Mouse (Mus musculus) hindbrain, embryonic 15.5 days (tissue): ENCODE results near the gene Lrrk2. TPM values are rescaled to one million over a fixed set of nuclear protein-coding genes. Genes with fewer than 3 reads are reported as not detected.

ENCODE experiments used
- ATAC-seq: fragments of 200-750 bp; cut with Nextera tagmentation; 2 replicates; pipeline ENCODE4 v1.8.0; 2017; ENCODE audit warnings: low read depth, moderate number of reproducible peaks, moderate TSS enrichment; ENCODE audit not compliant: low FRiP score
- H3K27ac ChIP-seq: fragments of 300-500 bp; sonication (generic); replicated peaks from 2 replicates; pipeline ENCODE4 v1.5.1; 2015; ENCODE audit warnings: mild to moderate bottlenecking, inconsistent platforms
- H3K27me3 ChIP-seq: fragments of 300-500 bp; sonication (generic); 2 replicates; pipeline ENCODE4 v1.6.1; 2015; ENCODE audit warnings: control low read depth, inconsistent platforms
- H3K36me3 ChIP-seq: fragments of 300-500 bp; sonication (generic); 2 replicates; pipeline ENCODE4 v1.6.1; 2015; ENCODE audit warnings: control low read depth, inconsistent platforms
- H3K4me1 ChIP-seq: fragments of 300-500 bp; sonication (generic); replicated peaks from 2 replicates; pipeline ENCODE4 v1.6.1; 2015; ENCODE audit warnings: control low read depth, inconsistent platforms
- H3K4me2 ChIP-seq: fragments of 300-500 bp; sonication (generic); 2 replicates; pipeline ENCODE4 v1.6.1; 2015; ENCODE audit warnings: moderate library complexity, mild to moderate bottlenecking, inconsistent platforms
- H3K4me3 ChIP-seq: fragments of 300-500 bp; sonication (generic); 2 replicates; pipeline ENCODE4 v1.5.1; 2015; ENCODE audit warnings: mild to moderate bottlenecking, inconsistent platforms
- H3K9ac ChIP-seq: fragments of 300-500 bp; sonication (generic); 2 replicates; pipeline ENCODE4 v1.6.1; 2015; ENCODE audit warnings: inconsistent platforms
- H3K9me3 ChIP-seq: fragments of 300-500 bp; sonication (generic); 2 replicates; pipeline ENCODE4 v1.6.1; 2016; ENCODE audit warnings: control low read depth, inconsistent platforms
- WGBS: fragments of 180-500 bp; shearing (Covaris S2); methylation state at CpG from one replicate; pipeline ENCODE4 v1.1.7; 2015; 5-methylcytosine and 5-hydroxymethylcytosine counted together
- polyA plus RNA-seq: library from polyadenylated mRNA; unstranded; fragments of >200 nt; fragmentation: Nextera tagmentation; extraction: Ambion mirVana; gene quantifications from 2 replicates; pipeline ENCODE4 v1.2.1, GENCODE M21; 2015

The Lrrk2 gene
- 2.0 and 2.4 TPM in 2 replicates for polyA plus RNA-seq

DNA sequence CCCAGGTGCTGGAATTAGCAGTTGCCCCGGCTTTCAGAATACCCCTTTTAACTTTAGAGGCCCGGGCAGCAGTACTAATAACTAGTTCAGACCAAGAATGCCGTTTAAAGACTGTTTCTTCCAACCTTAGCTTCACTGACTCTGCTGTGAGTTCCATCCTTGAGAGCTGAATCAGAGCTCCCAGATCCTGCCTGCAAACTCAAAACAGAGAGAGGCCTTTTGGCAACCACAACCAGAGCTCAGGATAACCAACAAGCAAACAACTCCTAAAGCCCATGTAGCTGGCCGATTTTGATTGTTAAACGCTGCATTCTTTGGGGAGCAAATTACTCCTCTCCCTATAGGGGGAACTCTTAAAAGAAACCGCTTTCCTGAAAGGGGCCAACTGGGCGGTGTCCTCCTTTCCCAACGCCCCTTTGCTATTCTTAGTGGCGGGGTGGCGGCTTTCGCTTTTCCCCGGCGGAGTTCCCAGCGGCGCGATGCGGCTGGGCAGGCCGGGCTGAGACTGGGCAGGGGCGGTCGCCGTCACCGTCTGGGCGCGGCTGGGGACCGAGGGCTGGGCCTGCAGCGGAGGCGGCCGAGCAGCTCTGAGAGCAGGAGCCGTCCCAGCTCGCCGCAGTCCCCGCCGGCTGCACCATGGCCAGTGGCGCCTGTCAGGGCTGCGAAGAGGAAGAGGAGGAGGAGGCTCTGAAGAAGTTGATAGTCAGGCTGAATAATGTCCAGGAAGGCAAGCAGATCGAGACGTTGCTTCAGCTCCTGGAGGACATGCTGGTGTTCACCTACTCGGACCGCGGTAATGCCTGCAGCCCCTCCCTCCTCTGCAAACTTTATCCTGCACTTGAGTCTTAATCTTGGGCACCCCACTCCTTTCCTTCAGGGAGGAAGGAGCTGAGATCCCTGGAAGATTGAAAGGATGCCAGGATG lies at the start of gene Lrrk2:
Lrrk2 (plus strand) TSS at position 531 of the 924 bp plus-strand sequence.
- 0 out of 2 replicates have a peak, but pooled peaks cover 4% of the 10 kb centered on the region for H3K4me1 ChIP-seq
- no peaks in the 10 kb centered on the region for H3K27me3 ChIP-seq
- peak within 1 kb of the TSS; percentile 44 for H3K4me3 ChIP-seq
- peak within 1 kb of the TSS; percentile 42 for H3K9ac ChIP-seq
- H3K36me3 ChIP-seq = no peaks in the 10 kb centered on the region
- 3% methylated on average over 40 of the region's 40 CpGs for WGBS
- H3K4me2 ChIP-seq = peak within 1 kb of the TSS; percentile 58
- ATAC-seq = peak; percentile 96
- no peaks in the 10 kb centered on the region for H3K9me3 ChIP-seq
- 0 out of 2 replicates have a peak within 1 kb of the TSS, but pooled peaks have one; percentile 6 for H3K27ac ChIP-seq

DNA sequence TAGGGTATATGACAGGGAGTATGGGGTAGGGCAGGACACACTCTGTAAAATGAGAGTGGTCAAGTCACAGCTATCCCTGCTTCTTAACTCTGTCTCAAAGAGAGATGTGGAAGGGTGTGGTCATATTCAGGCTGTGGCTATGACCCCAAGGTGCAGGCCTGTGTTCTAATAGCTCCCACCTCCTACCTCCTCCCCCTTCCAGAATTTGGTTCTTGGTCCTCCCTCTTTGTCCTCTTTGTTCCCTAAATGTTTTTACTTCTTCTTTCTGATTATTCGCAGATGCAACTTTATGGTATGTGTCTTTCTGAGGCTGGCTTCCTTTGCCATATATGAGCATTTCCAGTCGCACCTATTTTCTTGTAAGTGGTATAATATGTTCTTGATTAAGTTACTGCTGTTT lies 48.5 kb upstream of the Lrrk2 start:
- no peak overlapping the region for H3K9ac ChIP-seq
- H3K27me3 ChIP-seq = no peaks in the 10 kb centered on the region
- no peaks in the 10 kb centered on the region for H3K36me3 ChIP-seq
- no peak overlapping the region for H3K27ac ChIP-seq
- H3K4me1 ChIP-seq = no peaks in the 10 kb centered on the region
- WGBS = 97% methylated on average over 2 of the region's 2 CpGs
- H3K4me2 ChIP-seq = no peak overlapping the region
- no peak for ATAC-seq
- no peaks in the 10 kb centered on the region for H3K9me3 ChIP-seq
- H3K4me3 ChIP-seq = no peak overlapping the region

DNA sequence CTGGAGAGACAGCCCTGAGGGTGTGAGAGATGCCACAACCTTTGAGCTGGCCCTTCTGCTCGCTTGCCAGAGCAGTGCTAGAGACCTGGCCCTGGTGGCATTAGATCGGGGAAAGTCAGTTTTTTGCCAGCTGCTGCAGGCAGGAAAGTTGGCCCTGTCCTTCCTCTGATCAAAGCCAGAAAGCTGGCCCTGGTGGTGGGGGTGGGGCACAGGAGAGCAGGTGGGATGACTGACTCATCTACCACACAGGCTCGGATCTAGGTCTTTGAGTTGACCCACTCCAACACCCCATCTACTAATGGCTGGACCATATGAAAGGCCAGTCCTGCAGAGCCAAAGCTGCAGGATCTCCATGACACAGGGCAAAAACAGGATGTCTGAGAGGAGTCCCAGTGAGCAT lies 43.8 kb upstream of the Lrrk2 start:
- 89% methylated on average over 3 of the region's 3 CpGs for WGBS
- Histone ChIP-seq H3K4me2 (no peak overlapping the region), H3K36me3 (no peaks in the 10 kb centered on the region), H3K27me3 (no peaks in the 10 kb centered on the region), H3K27ac (no peak overlapping the region), H3K4me1 (no peaks in the 10 kb centered on the region), H3K4me3 (no peak overlapping the region), H3K9me3 (no peaks in the 10 kb centered on the region), H3K9ac (no peak overlapping the region)
- no peak for ATAC-seq

DNA sequence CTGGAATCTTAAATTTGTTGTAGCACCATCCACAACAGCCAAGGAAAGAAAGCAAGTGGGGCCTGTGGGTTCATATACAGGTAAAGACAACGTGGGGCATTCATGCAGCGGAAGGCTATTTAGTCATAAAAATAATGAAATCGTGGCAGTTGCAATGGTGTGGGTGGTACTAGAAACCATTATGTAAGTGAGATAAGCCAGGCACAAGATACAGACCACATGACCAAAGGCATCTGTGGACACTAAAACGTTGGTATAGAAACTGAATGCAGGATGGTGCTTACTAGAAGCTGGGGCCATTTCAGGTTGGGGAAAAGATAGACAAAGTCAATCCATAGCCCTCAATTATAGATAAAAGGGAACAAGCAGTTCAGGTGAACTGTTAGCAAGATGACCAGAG lies 40.5 kb upstream of the Lrrk2 start:
- H3K36me3 ChIP-seq = no peaks in the 10 kb centered on the region
- H3K9me3 ChIP-seq = no peaks in the 10 kb centered on the region
- no peak overlapping the region for H3K4me2 ChIP-seq
- H3K27ac ChIP-seq = no peak overlapping the region
- no peaks in the 10 kb centered on the region for H3K27me3 ChIP-seq
- 86% methylated on average over 4 of the region's 4 CpGs for WGBS
- no peak overlapping the region for H3K9ac ChIP-seq
- no peaks in the 10 kb centered on the region for H3K4me1 ChIP-seq
- ATAC-seq = no peak
- no peak overlapping the region for H3K4me3 ChIP-seq

DNA sequence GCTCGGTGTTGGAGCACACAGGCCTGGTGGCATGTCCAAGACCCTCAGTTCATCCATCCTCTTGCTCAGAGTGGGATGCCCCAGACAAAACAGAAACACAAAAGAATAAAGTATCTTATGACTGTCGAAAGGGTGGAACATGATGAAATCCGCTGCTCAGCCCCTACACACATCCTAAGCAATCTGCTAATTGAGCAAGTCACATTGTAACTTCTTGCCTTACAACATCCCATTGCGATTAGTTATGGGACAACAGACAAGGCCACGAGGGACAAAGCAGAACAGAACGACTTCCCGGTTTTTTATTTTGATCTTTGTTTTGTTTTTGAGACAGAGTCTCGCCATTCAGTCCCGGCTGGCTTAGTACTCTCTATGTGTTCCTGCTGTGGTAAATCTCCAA lies 39.9 kb upstream of the Lrrk2 start:
- no peak overlapping the region for H3K4me2 ChIP-seq
- H3K9ac ChIP-seq = no peak overlapping the region
- no peak overlapping the region for H3K27ac ChIP-seq
- 82% methylated on average over 9 of the region's 9 CpGs for WGBS
- no peaks in the 10 kb centered on the region for H3K4me1 ChIP-seq
- no peaks in the 10 kb centered on the region for H3K9me3 ChIP-seq
- H3K36me3 ChIP-seq = no peaks in the 10 kb centered on the region
- H3K4me3 ChIP-seq = no peak overlapping the region
- H3K27me3 ChIP-seq = no peaks in the 10 kb centered on the region
- no peak for ATAC-seq

DNA sequence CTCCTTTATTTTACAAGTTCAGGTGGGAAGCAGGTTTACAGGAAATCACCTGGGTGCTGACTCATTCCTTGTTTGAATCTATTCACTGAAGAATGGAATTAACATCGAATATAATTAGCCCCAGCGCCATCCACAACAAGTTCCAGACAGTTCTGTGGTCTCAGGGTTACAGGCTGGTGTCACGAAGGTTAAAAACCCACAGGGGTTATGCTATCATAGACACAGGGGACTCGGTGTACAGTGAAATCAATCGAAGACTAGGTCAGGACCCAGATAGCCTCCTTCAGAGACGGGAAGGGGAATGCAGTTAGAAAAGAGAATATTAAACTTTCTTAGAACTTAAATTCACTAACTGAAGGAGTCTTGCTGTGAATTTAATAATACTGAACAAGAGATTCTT lies 39.2 kb upstream of the Lrrk2 start:
- WGBS = 68% methylated on average over 6 of the region's 6 CpGs
- Histone ChIP-seq H3K4me2 (no peak overlapping the region), H3K9ac (no peak overlapping the region), H3K4me3 (no peak overlapping the region), H3K36me3 (no peaks in the 10 kb centered on the region), H3K9me3 (no peaks in the 10 kb centered on the region), H3K27me3 (no peaks in the 10 kb centered on the region), H3K27ac (no peak overlapping the region), H3K4me1 (no peaks in the 10 kb centered on the region)
- ATAC-seq = no peak

DNA sequence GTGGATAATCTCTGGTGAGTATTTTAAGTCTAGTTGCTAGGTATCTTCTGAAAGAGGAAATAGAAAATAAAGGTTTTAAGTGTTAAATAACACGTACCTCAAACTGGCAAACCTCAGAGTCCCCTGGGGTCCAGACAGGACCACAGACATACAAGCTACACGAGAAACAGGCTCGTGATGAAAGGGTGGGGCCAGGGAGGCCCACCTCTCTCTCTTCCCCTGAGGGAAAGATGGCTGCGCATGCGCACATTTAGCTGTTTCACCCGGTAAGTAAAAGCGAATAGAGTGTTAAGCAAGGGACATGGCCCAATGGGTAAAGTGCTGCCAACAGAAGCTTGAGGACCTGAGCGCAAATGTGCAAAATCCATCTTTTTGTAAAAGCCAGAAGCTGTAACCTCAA lies 38.7 kb upstream of the Lrrk2 start:
- Histone ChIP-seq H3K27ac (no peak overlapping the region), H3K9ac (no peak overlapping the region), H3K36me3 (no peaks in the 10 kb centered on the region), H3K4me2 (no peak overlapping the region), H3K27me3 (no peaks in the 10 kb centered on the region), H3K4me1 (no peaks in the 10 kb centered on the region), H3K4me3 (no peak overlapping the region), H3K9me3 (no peaks in the 10 kb centered on the region)
- ATAC-seq = no peak
- WGBS = 73% methylated on average over 8 of the region's 8 CpGs

DNA sequence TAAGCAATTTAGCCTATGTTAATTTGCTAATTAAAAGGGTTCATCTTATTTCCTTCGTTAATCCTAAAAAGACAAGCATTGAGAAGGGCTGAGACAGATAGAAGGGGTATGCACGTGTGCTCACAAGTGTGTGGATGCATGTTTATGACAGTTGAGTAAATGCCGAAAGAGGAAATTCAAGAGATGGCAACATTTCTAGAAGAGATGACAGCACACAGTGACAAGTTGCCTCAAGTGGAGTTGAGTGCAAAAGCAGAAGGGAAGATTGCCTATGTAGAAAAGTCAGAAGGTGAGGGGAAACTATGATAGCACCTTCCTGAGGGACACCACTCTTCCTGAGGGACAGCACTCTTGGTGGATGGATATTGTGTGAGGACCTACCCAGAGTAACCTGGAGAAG lies 31.3 kb upstream of the Lrrk2 start:
- H3K4me2 ChIP-seq = no peak overlapping the region
- H3K9ac ChIP-seq = no peak overlapping the region
- 84% methylated on average over 3 of the region's 3 CpGs for WGBS
- no peaks in the 10 kb centered on the region for H3K36me3 ChIP-seq
- H3K27ac ChIP-seq = no peak overlapping the region
- no peak for ATAC-seq
- H3K4me1 ChIP-seq = no peaks in the 10 kb centered on the region
- no peak overlapping the region for H3K4me3 ChIP-seq
- no peaks in the 10 kb centered on the region for H3K9me3 ChIP-seq
- no peaks in the 10 kb centered on the region for H3K27me3 ChIP-seq

DNA sequence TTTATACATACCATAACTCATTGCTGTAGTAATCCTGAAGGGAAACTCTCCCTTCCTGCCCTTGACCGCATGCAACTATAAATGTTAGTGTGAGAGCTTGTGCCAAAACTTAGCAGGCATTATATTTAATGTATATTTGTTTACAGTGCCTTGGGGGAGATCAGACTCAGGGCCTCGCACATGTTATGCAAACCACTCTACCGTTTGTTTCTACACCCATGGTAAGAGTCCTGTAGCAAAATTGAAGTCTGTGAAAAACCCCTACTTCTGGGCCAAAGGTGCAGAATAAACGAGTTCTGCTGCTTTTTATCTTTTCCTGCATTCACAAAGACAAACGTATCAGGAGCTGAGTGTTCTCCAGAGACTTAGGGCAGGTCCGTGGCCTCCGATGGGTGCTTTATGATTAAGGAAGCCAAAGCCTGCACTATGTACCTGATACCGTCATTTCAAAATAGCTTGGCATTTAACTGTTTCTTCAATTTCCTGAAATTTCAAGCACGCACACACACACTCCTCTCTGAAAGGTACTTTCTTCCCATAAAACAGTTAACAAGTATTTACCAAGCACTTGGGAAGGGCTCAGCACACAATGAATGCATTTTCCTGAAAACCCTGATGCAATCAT lies 30.2 kb upstream of the Lrrk2 start:
- Histone ChIP-seq H3K4me2 (no peak overlapping the region), H3K9ac (no peak overlapping the region), H3K27ac (no peak overlapping the region), H3K4me1 (no peaks in the 10 kb centered on the region), H3K36me3 (no peaks in the 10 kb centered on the region), H3K4me3 (no peak overlapping the region), H3K27me3 (no peaks in the 10 kb centered on the region), H3K9me3 (no peaks in the 10 kb centered on the region)
- no peak for ATAC-seq
- WGBS = 86% methylated on average over 9 of the region's 9 CpGs

DNA sequence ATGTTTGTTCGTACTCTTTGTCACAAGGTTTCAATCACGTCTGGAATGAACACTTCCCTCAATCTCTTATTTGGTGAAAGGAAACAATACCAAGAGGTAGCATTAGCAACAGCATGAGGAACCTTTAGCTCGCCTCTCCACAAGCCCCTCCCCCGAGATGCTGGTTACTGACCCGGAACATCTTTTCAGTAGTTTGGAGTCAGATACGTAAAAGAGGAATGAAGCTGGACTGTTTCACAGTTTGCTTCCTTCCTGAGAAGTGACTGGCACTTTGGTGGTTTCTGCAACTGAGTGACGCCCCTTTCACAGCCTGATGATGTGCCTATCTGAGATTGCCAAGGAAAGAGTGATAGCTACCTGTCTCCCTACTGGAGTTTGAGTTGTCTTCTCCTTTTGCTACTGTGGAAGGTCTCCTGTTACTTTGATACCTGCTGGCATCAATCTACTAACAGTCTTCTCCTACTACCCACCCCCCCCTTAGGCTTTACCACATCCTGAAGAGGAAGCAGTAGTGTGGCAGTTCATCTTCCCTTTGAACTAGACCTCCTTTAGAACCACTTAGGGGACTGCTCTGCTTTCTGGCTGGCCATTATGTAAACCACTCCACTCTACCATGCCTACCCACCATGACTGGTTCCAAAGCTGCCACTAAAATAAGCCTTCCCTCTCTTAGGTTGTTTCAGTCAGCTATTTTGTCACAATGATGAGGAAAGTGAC lies 29.2 kb upstream of the Lrrk2 start:
- Histone ChIP-seq H3K4me2 (no peak overlapping the region), H3K36me3 (no peaks in the 10 kb centered on the region), H3K4me1 (no peaks in the 10 kb centered on the region), H3K27me3 (no peaks in the 10 kb centered on the region), H3K9me3 (no peaks in the 10 kb centered on the region), H3K4me3 (no peak overlapping the region), H3K27ac (no peak overlapping the region), H3K9ac (no peak overlapping the region)
- WGBS = 69% methylated on average over 7 of the region's 7 CpGs
- ATAC-seq = no peak

DNA sequence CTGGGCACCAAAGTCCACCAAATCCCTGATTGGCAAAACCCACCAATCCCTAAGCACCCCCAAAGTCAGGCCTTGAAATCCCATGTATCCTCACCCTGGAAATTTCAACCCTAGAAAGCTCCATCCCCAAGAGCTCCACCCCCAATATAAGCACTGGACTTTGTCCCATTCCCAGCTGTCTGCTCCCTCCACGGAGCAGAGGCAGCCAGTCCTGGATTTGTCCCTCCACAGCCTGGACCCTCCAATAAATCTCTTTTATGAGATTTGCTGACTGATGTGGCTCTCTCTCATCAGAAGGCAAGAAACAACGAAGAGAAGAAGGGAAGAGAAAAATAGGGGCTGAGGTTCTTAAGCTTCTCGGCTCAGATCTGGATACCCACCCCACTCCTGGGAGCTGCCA lies 22.7 kb upstream of the Lrrk2 start:
- 67% methylated on average over 3 of the region's 3 CpGs for WGBS
- Histone ChIP-seq H3K9me3 (no peaks in the 10 kb centered on the region), H3K4me2 (no peak overlapping the region), H3K36me3 (no peaks in the 10 kb centered on the region), H3K4me3 (no peak overlapping the region), H3K4me1 (no peaks in the 10 kb centered on the region), H3K27me3 (no peaks in the 10 kb centered on the region), H3K9ac (no peak overlapping the region), H3K27ac (no peak overlapping the region)
- no peak for ATAC-seq

DNA sequence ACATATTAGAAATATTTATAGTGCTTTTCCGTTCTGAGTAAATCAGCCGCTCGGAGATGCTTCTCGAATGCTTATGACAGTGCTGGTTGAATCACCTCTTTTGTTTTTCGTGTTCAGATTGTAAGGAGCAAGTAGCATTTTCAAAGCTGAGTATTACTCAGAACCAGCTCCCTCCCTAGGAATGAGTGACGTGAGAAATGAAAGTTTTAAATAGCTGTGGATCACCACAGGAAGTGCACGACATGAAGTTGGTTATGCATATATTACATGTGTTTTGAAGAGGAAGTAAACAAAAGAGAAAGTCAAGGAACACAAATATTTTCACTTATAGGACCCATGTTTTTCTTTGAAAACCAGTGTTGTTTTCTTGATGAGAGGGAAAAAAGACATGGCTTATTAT lies 21.5 kb upstream of the Lrrk2 start:
- 82% methylated on average over 7 of the region's 7 CpGs for WGBS
- Histone ChIP-seq H3K27me3 (no peaks in the 10 kb centered on the region), H3K36me3 (no peaks in the 10 kb centered on the region), H3K4me3 (no peak overlapping the region), H3K27ac (no peak overlapping the region), H3K9ac (no peak overlapping the region), H3K9me3 (no peaks in the 10 kb centered on the region), H3K4me2 (no peak overlapping the region), H3K4me1 (no peaks in the 10 kb centered on the region)
- ATAC-seq = no peak
